Mouse (Mus musculus) stomach, embryonic 14.5 days (tissue): ENCODE data around the gene Gpr173. TPM values are rescaled to one million over a fixed set of nuclear protein-coding genes. Genes with fewer than 3 reads are reported as not detected.
A peak's percentile ranks its signal among the peaks of the same experiment; 100 is the strongest.

Experiments
- ATAC-seq: fragments of 200-750 bp; cut with Nextera tagmentation; 2 replicates; pipeline ENCODE4 v1.8.0; 2017; ENCODE audit warnings: low read depth, moderate TSS enrichment; ENCODE audit not compliant: insufficient number of reproducible peaks, insufficient read depth, low FRiP score
- H3K27ac ChIP-seq: fragments of 300-500 bp; sonication (generic); 2 replicates; pipeline ENCODE4 v1.5.1; 2014; ENCODE audit warnings: mild to moderate bottlenecking, low read length, moderate library complexity, mixed read lengths
- H3K27me3 ChIP-seq: fragments of 300-500 bp; sonication (generic); 2 replicates; pipeline ENCODE4 v1.6.1; 2014; ENCODE audit warnings: low read length, control low read depth, mixed read lengths; ENCODE audit not compliant: control insufficient read depth, insufficient read depth
- H3K36me3 ChIP-seq: fragments of 300-500 bp; sonication (generic); 2 replicates; pipeline ENCODE4 v1.6.1; 2014; ENCODE audit warnings: mild to moderate bottlenecking, control low read depth, low read length, moderate library complexity, mixed read lengths; ENCODE audit not compliant: control insufficient read depth, insufficient read depth
- H3K4me1 ChIP-seq: fragments of 300-500 bp; sonication (generic); 2 replicates; pipeline ENCODE4 v1.6.1; 2014; ENCODE audit warnings: low read length, control low read depth, mixed read lengths; ENCODE audit not compliant: control insufficient read depth, insufficient read depth
- H3K4me2 ChIP-seq: fragments of 300-500 bp; sonication (generic); replicated peaks from 2 replicates; pipeline ENCODE4 v1.6.1; 2014; ENCODE audit warnings: low read depth, low read length, control low read depth
- H3K4me3 ChIP-seq: fragments of 300-500 bp; sonication (generic); 2 replicates; pipeline ENCODE4 v1.5.1; 2014; ENCODE audit warnings: low read depth, low read length, control low read depth
- H3K9ac ChIP-seq: fragments of 300-500 bp; sonication (generic); replicated peaks from 2 replicates; pipeline ENCODE4 v1.6.1; 2014; ENCODE audit warnings: low read depth, mild to moderate bottlenecking, control low read depth, low read length, moderate library complexity, mixed read lengths
- H3K9me3 ChIP-seq: fragments of 300-500 bp; sonication (generic); 2 replicates; pipeline ENCODE4 v1.6.1; 2016; ENCODE audit warnings: low read depth, low read length, control low read depth; ENCODE audit not compliant: control insufficient read depth
- WGBS: fragments of 180-500 bp; shearing (Covaris S2); extraction: QIAGEN DNeasy Blood & Tissue Kit; methylation state at CpG from one replicate; pipeline ENCODE4 v1.1.7; 2014; 5-methylcytosine and 5-hydroxymethylcytosine counted together
- polyA plus RNA-seq: library from polyadenylated mRNA; unstranded; fragments of >200 nt; fragmentation: Nextera tagmentation; extraction: Ambion mirVana; gene quantifications from 2 replicates; pipeline ENCODE4 v1.2.1, GENCODE M21; 2014

Gene Gpr173
- polyA plus RNA-seq, 1 experiment from 2014 or later, result 4.4 TPM

- ATAC-seq, result no peak
- no peaks in the 10 kb centered on the region for H3K4me1 ChIP-seq
- H3K36me3 ChIP-seq, result no peaks in the 10 kb centered on the region
- H3K9ac ChIP-seq, result no peak overlapping the region
- no peak overlapping the region for H3K27ac ChIP-seq
- H3K4me2 ChIP-seq, result no peak overlapping the region
- 96% methylated on average over 1 of the region's 1 CpGs for WGBS
- H3K27me3 ChIP-seq, result no peaks in the 10 kb centered on the region
- H3K9me3 ChIP-seq, result no peaks in the 10 kb centered on the region
- H3K4me3 ChIP-seq, result no peak overlapping the region
Observed at GRCm38 (mm10) chrX:152323584-152323983, 44.9 kb downstream of the Gpr173 start.

- Histone ChIP-seq H3K36me3 (no peaks in the 10 kb centered on the region), H3K9me3 (no peaks in the 10 kb centered on the region), H3K4me1 (no peaks in the 10 kb centered on the region), H3K27ac (no peak overlapping the region), H3K4me3 (no peak overlapping the region), H3K9ac (no peak overlapping the region), H3K27me3 (no peaks in the 10 kb centered on the region), H3K4me2 (no peak overlapping the region)
- ATAC-seq, result no peak
- WGBS, result 45% methylated on average over 2 of the region's 2 CpGs
Observed at GRCm38 (mm10) chrX:152322776-152323175, 45.7 kb downstream of the Gpr173 start.

- no peak overlapping the region for H3K27ac ChIP-seq
- no peak overlapping the region for H3K4me3 ChIP-seq
- no peak for ATAC-seq
- H3K36me3 ChIP-seq, result no peaks in the 10 kb centered on the region
- no peaks in the 10 kb centered on the region for H3K4me1 ChIP-seq
- WGBS, result 59% methylated on average over 4 of the region's 4 CpGs
- H3K27me3 ChIP-seq, result no peaks in the 10 kb centered on the region
- H3K9ac ChIP-seq, result no peak overlapping the region
- no peak overlapping the region for H3K4me2 ChIP-seq
- no peaks in the 10 kb centered on the region for H3K9me3 ChIP-seq
Observed at GRCm38 (mm10) chrX:152320535-152320934, 48.0 kb downstream of the Gpr173 start.

GRCm38 (mm10) chrX:152307942-152308341 is 60.6 kb downstream of the Gpr173 start:
- no peak overlapping the region for H3K4me2 ChIP-seq
- H3K36me3 ChIP-seq, result no peaks in the 10 kb centered on the region
- no peak overlapping the region for H3K9ac ChIP-seq
- ATAC-seq, result peak; percentile 46; the same call in 1 of the 2 replicates
- H3K9me3 ChIP-seq, result no peaks in the 10 kb centered on the region
- no peak overlapping the region for H3K27ac ChIP-seq
- H3K4me1 ChIP-seq, result no peaks in the 10 kb centered on the region
- WGBS, result 54% methylated on average over 2 of the region's 2 CpGs
- no peaks in the 10 kb centered on the region for H3K27me3 ChIP-seq
- H3K4me3 ChIP-seq, result no peak overlapping the region

GRCm38 (mm10) chrX:152307371-152307770 is 61.1 kb downstream of the Gpr173 start:
- no peaks in the 10 kb centered on the region for H3K4me1 ChIP-seq
- no peaks in the 10 kb centered on the region for H3K36me3 ChIP-seq
- no peak overlapping the region for H3K9ac ChIP-seq
- no peak overlapping the region for H3K4me3 ChIP-seq
- H3K9me3 ChIP-seq, result no peaks in the 10 kb centered on the region
- H3K27ac ChIP-seq, result no peak overlapping the region
- H3K4me2 ChIP-seq, result no peak overlapping the region
- ATAC-seq, result no peak; the same call in 1 of the 2 replicates
- no peaks in the 10 kb centered on the region for H3K27me3 ChIP-seq

GRCm38 (mm10) chrX:152306224-152306623 is 62.3 kb downstream of the Gpr173 start:
- no peak overlapping the region for H3K4me3 ChIP-seq
- no peaks in the 10 kb centered on the region for H3K4me1 ChIP-seq
- no peaks in the 10 kb centered on the region for H3K9me3 ChIP-seq
- H3K36me3 ChIP-seq, result no peaks in the 10 kb centered on the region
- H3K27ac ChIP-seq, result no peak overlapping the region
- no peak overlapping the region for H3K4me2 ChIP-seq
- WGBS, result 74% methylated on average over 2 of the region's 2 CpGs
- H3K9ac ChIP-seq, result no peak overlapping the region
- ATAC-seq, result no peak
- H3K27me3 ChIP-seq, result no peaks in the 10 kb centered on the region

Other genes starting within 250 kb of the Gpr173 start
- gene Iqsec2, start 224.4 kb downstream of the Gpr173 start, polyA plus RNA-seq, result 4.4 and 4.8 TPM in 2 replicates
- 29.8 and 54.8 TPM in 2 replicates for gene Kdm5c, start 135.7 kb downstream of the Gpr173 start, polyA plus RNA-seq
- 23.9 and 25.9 TPM in 2 replicates for gene Kantr, start 41.2 kb downstream of the Gpr173 start, polyA plus RNA-seq
- gene Tspyl2, start 26.3 kb downstream of the Gpr173 start, polyA plus RNA-seq, result 25.1 and 25.6 TPM in 2 replicates
- not detected in 2 replicates for gene Cldn34a, start 194.6 kb upstream of the Gpr173 start, polyA plus RNA-seq